Mouse (Mus musculus) cortical plate, adult 2 months (tissue): ENCODE data around the gene Capzb. TPM values are rescaled to one million over a fixed set of nuclear protein-coding genes. Genes with fewer than 3 reads are reported as not detected.

Experiments
- H3K27ac ChIP-seq: fragments of 200-500 bp; 2 replicates; pipeline ENCODE4 v1.5.1; 2012; ENCODE audit warnings: low read length, control low read depth, inconsistent platforms; ENCODE audit not compliant: insufficient read depth
- H3K4me1 ChIP-seq: fragments of 200-500 bp; 2 replicates; pipeline ENCODE4 v1.6.1; 2011; ENCODE audit warnings: low read length; ENCODE audit not compliant: control insufficient read depth, insufficient read depth
- H3K4me3 ChIP-seq: fragments of 200-500 bp; 2 replicates; pipeline ENCODE4 v1.5.1; 2011; ENCODE audit warnings: mild to moderate bottlenecking, low read length, control low read depth; ENCODE audit not compliant: insufficient read depth
- CTCF ChIP-seq: fragments of 200-500 bp; IDR thresholded peaks from 2 replicates; pipeline ENCODE4 v1.5.1; 2011; ENCODE audit warnings: mild to moderate bottlenecking, control low read depth, low read length; ENCODE audit not compliant: insufficient read depth; ENCODE audit errors: extremely low read depth
- POLR2A ChIP-seq: fragments of 200-500 bp; IDR thresholded peaks from 2 replicates; pipeline ENCODE4 v1.6.1; 2011; ENCODE audit warnings: mild to moderate bottlenecking, low read length, control low read depth; ENCODE audit not compliant: insufficient read depth; ENCODE audit errors: extremely low read depth
- polyA plus RNA-seq: library from polyadenylated mRNA; depleted of rRNA; stranded (reverse); fragments of >200 nt; gene quantifications from 2 replicates; pipeline ENCODE4 v1.2.3, GENCODE M21; 2012

Gene Capzb
- polyA plus RNA-seq, 1 experiment: 229 TPM

DNA sequence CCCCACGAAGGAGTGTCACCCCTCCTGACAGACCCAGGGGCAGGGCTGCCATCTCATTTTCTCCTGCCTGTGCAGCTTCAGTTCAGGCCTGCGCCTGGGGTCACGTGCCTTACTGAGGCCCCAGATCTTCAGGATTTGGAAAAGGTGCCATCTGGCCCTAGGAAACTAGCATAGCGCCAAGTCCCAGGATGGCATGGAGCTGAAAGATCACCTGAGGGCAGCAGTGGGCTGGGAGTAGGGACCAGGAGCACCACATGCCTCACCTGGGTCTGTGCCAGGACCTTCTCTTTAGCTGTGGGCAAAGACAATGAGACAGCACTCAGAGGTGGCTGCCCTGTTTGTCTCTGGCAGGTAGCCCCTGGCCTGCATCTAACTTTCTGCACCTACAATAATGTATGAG, 104.9 kb downstream of the Capzb start:
- peaks cover 5% of the 10 kb centered on the region; the same call in 1 of the 2 replicates for H3K4me1 ChIP-seq
- TF ChIP-seq POLR2A: no peak
- TF ChIP-seq CTCF: no peak
- no peak overlapping the region for H3K27ac ChIP-seq
- no peak overlapping the region for H3K4me3 ChIP-seq

GRCm38 (mm10) chr4:139298671-139299366, 106.1 kb downstream of the Capzb start:
- TF ChIP-seq POLR2A (no peak), CTCF (no peak)
- H3K4me1 ChIP-seq: peaks cover 5% of the 10 kb centered on the region; the same call in 1 of the 2 replicates
- H3K27ac ChIP-seq: peak overlapping the region; percentile 18; the same call in 1 of the 2 replicates
- no peak overlapping the region for H3K4me3 ChIP-seq

DNA sequence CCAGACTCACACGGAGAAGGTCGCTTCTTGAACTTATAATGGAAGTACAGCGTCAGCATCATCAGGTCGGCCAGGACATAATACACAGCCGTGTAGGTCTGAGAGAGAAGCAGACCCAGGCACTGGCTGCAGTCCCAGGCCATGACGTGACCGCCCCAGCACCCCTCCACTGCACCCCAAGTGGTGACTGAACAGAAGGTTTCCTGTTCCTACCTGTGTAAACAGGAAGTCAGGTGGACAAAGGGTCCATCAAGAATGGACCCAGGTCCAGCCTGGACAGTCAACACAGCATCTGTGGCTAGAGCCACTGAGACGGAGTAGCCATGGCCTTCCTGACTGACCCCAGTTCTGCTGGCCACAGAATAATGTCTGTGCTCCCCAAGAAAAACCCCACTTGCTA, 109.1 kb downstream of the Capzb start:
- H3K4me1 ChIP-seq: no peaks in the 10 kb centered on the region
- H3K27ac ChIP-seq: no peak overlapping the region
- TF ChIP-seq CTCF: no peak
- TF ChIP-seq POLR2A: no peak
- H3K4me3 ChIP-seq: no peak overlapping the region

GRCm38 (mm10) chr4:139302241-139302640, 109.5 kb downstream of the Capzb start:
- TF ChIP-seq CTCF: no peak
- no peak for TF ChIP-seq POLR2A
- no peak overlapping the region for H3K4me3 ChIP-seq
- H3K4me1 ChIP-seq: no peaks in the 10 kb centered on the region
- no peak overlapping the region for H3K27ac ChIP-seq

DNA sequence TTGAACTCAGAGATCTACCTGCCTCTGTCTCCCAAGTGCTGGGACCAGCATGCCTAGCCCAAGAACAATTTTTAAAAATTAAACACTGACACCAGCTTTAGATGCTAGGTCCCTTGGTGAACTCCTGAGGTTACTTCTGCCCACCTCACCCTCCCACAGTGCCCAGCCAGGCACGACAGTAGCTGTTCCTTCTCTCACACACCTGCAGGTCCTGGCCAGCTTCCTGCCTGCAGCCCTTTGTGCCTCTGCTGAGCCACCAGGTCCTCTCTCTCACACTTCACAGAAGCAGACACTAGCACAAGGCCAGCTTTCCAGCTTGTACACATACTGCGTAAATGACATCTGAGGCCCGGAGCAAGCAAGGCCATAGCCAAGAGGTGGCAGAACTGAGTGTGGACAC, 112.8 kb downstream of the Capzb start:
- peaks cover 4% of the 10 kb centered on the region; the same call in 1 of the 2 replicates for H3K4me1 ChIP-seq
- no peak overlapping the region for H3K4me3 ChIP-seq
- TF ChIP-seq POLR2A: no peak
- TF ChIP-seq CTCF: no peak
- no peak overlapping the region for H3K27ac ChIP-seq

- TF ChIP-seq CTCF (no peak), POLR2A (no peak)
- no peak overlapping the region for H3K4me3 ChIP-seq
- H3K4me1 ChIP-seq: peaks cover 9% of the 10 kb centered on the region
- H3K27ac ChIP-seq: no peak overlapping the region
Measured at GRCm38 (mm10) chr4:139307916-139308315, 115.2 kb downstream of the Capzb start.

DNA sequence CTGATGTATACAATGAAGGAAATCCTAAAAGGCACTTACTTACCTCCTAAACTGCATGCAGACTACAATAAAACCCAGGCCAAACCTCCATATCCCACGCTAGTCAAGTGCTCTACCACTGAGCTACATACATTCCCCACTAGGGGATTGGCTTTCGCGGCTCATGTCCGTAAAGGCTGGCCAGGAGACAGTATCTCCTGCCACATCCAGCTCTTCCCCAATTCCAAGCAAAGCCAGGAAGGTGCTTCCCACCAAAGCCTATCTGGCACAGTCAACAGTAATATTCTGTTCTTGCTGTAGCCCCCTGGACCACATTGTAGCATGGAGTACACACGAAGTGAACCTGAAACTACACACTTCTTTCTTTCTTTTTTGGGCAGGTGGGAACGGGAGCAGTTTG, 117.0 kb downstream of the Capzb start:
- TF ChIP-seq CTCF (no peak), POLR2A (no peak)
- Histone ChIP-seq H3K4me3 (peak overlapping the region; percentile 81), H3K27ac (no peak overlapping the region), H3K4me1 (peaks cover 9% of the 10 kb centered on the region)

DNA sequence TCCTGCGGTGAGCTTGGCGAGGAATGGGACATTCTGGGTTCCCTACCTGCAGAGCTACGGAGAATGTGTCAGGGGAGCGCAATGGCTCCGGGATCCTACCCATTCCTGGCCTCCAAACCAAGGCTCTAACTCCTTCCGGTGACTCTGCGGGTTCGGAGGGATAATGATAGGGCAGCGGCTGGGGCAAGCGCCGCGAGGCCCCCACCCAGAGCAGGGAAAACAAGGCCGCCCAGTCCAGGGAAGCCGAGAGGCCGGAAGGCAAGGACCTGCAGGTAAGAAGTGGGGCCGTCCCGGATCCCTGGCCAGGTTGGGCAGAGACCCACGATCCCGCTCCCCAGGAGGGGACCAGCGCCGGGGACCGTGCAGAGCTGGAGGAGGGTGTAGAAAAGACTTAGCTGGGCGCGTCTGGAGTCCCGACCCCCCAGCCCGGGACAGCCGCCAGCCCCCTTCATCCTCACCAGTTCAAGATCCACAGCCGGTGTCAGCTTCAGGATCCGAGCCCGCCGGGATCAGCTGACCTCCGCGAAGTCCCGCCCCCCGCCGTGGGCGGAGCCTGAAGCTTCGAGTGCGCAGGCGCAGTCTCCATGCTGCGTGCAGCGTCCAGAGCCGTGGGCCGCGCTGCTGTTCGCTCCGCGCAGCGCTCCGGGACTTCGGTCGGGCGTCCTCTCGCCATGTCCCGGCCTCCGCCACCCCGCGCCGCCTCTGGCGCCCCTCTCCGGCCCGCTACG, 117.6 kb downstream of the Capzb start, which contains the start of the genes Pqlc2 and Akr7a5:
TSS of gene Pqlc2 (minus strand) at position 538 of the 728 bp plus-strand sequence.
TSS of gene Akr7a5 (plus strand) at position 574 of the 728 bp plus-strand sequence.
- Histone ChIP-seq H3K27ac (0 out of 2 replicates have a peak within 1 kb of the TSS, but pooled peaks have one; percentile 61), H3K4me3 (peak within 1 kb of the TSS; percentile 81), H3K4me1 (peaks cover 9% of the 10 kb centered on the region)
- TF ChIP-seq POLR2A (peak; percentile 95), CTCF (no peak)

GRCm38 (mm10) chr4:139310899-139311701, 118.4 kb downstream of the Capzb start:
- Histone ChIP-seq H3K4me1 (peaks cover 9% of the 10 kb centered on the region), H3K4me3 (peak overlapping the region; percentile 81), H3K27ac (0 out of 2 replicates have a peak overlapping the region, but pooled peaks have one; percentile 36)
- TF ChIP-seq POLR2A: no peak
- TF ChIP-seq CTCF: no peak

- no peak overlapping the region for H3K27ac ChIP-seq
- H3K4me1 ChIP-seq: peaks cover 9% of the 10 kb centered on the region
- no peak for TF ChIP-seq CTCF
- TF ChIP-seq POLR2A: no peak
- H3K4me3 ChIP-seq: peak overlapping the region; percentile 81
Measured at GRCm38 (mm10) chr4:139311707-139312106, 119.0 kb downstream of the Capzb start.
